Mouse (Mus musculus) heart, embryonic 14.5 days (tissue): Measurements from ENCODE around the gene Adcy9. TPM values are rescaled to one million over a fixed set of nuclear protein-coding genes. Genes with fewer than 3 reads are reported as not detected.
A peak's percentile ranks its signal among the peaks of the same experiment; 100 is the strongest.
"Not testable (repeated sequence)": the region's sequence is repeated elsewhere in the genome, so short reads cannot be mapped to it uniquely, and the experiment has no call there.

Experiments used
- ATAC-seq: fragments of 200-750 bp; cut with Nextera tagmentation; 2 replicates; pipeline ENCODE4 v1.8.0; 2017; ENCODE audit warnings: low read depth, moderate TSS enrichment; ENCODE audit not compliant: insufficient number of reproducible peaks, insufficient read depth, low FRiP score
- H3K27ac ChIP-seq, 2 experiments: fragments of 200-500 bp in 1 of 2; fragments of 300-500 bp in 1 of 2; sonication (generic) in 1 of 2; replicated peaks in 1 of 2; 2 replicates each; pipeline ENCODE4 v1.5.1; 2012 to 2014; ENCODE audit warnings: low read depth in 2 of 2, low read length in 2 of 2, control low read depth in 1 of 2, mild to moderate bottlenecking in 1 of 2, mixed read lengths in 1 of 2; ENCODE audit not compliant: control insufficient read depth in 1 of 2, insufficient read depth in 1 of 2
- H3K27me3 ChIP-seq: fragments of 300-500 bp; sonication (generic); 2 replicates; pipeline ENCODE4 v1.6.1; 2014; ENCODE audit warnings: mild to moderate bottlenecking, low read length, control low read depth; ENCODE audit not compliant: control insufficient read depth, insufficient read depth
- H3K36me3 ChIP-seq: fragments of 300-500 bp; sonication (generic); 2 replicates; pipeline ENCODE4 v1.6.1; 2014; ENCODE audit warnings: mild to moderate bottlenecking, control low read depth, low read length, mixed read lengths; ENCODE audit not compliant: control insufficient read depth, insufficient read depth
- H3K4me1 ChIP-seq, 2 experiments: fragments of 200-500 bp in 1 of 2; fragments of 300-500 bp in 1 of 2; sonication (generic) in 1 of 2; 2 replicates each; pipeline ENCODE4 v1.6.1; 2012 to 2014; ENCODE audit warnings: low read length in 2 of 2, control low read depth in 1 of 2, mixed read lengths in 1 of 2; ENCODE audit not compliant: control insufficient read depth in 2 of 2, insufficient read depth in 2 of 2
- H3K4me2 ChIP-seq: fragments of 300-500 bp; sonication (generic); 2 replicates; pipeline ENCODE4 v1.6.1; 2014; ENCODE audit warnings: mild to moderate bottlenecking, low read length
- H3K4me3 ChIP-seq, 2 experiments: fragments of 200-500 bp in 1 of 2; fragments of 300-500 bp in 1 of 2; sonication (generic) in 1 of 2; 2 replicates each; pipeline ENCODE4 v1.5.1; 2012 to 2014; ENCODE audit warnings: low read length in 2 of 2, mild to moderate bottlenecking in 2 of 2, control low read depth in 1 of 2, low read depth in 1 of 2, moderate library complexity in 1 of 2; ENCODE audit not compliant: control insufficient read depth in 1 of 2, insufficient read depth in 1 of 2
- H3K9ac ChIP-seq: fragments of 300-500 bp; sonication (generic); 2 replicates; pipeline ENCODE4 v1.6.1; 2014; ENCODE audit warnings: mild to moderate bottlenecking, low read length
- H3K9me3 ChIP-seq: fragments of 300-500 bp; sonication (generic); 2 replicates; pipeline ENCODE4 v1.6.1; 2016; ENCODE audit warnings: low read length, control low read depth; ENCODE audit not compliant: control insufficient read depth
- WGBS: fragments of 180-500 bp; shearing (Covaris S2); extraction: QIAGEN DNeasy Blood & Tissue Kit; methylation state at CpG from one replicate; pipeline ENCODE4 v1.1.7; 2014; 5-methylcytosine and 5-hydroxymethylcytosine counted together
- polyA plus RNA-seq: library from polyadenylated mRNA; unstranded; fragments of >200 nt; fragmentation: Nextera tagmentation; extraction: Ambion mirVana; gene quantifications from 2 replicates; pipeline ENCODE4 v1.2.1, GENCODE M21; 2014

Adcy9 gene
- polyA plus RNA-seq, 1 experiment from 2014 or later: 1.8 TPM

DNA sequence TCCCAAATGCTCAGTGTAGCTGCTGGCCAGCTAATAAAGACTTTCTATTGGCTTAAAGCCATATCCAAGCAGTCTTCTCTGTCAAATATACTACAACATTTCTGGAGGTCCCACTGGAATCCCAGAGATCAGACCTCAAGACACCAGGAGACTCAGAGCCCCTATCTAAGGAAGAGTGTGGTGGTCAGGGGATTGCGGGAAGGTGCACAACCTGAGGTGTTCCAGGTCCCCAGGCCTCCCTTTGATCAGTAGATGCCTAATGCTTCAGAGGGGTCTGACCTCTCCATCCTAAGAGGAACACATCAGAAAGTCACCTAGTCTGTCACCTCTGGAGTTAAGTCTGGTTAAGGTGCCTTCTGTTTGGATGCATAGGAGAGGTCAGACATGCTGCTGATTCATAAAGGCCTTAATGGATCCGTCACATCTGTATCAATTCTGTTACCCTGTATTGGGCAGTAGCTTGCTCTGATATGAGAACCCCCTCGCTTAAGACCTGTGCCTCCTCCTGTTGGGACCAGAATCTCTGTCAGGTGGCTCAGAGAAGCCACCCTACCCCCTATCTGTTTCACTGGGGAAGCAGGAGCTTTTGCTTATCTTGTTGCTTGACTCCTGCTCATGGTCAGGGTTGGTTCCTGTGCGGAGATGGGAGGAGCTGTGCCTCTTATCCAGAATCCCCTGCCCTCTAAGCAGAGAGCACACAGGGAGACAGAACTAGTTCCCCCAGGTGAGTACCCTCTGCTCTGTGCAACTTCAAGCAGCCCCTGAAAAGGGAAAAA is 56.8 kb downstream of the Adcy9 start:
- Histone ChIP-seq H3K27me3 (no peaks in the 10 kb centered on the region), H3K9me3 (no peaks in the 10 kb centered on the region), H3K4me3 (no peak overlapping the region), H3K27ac (no peak overlapping the region), H3K36me3 (no peaks in the 10 kb centered on the region), H3K4me2 (no peak overlapping the region), H3K9ac (no peak overlapping the region), H3K4me1 (peaks cover 6 to 15% of the 10 kb centered on the region in 2 experiments)
- no peak for ATAC-seq
- 58% methylated on average over 4 of the region's 4 CpGs for WGBS

DNA sequence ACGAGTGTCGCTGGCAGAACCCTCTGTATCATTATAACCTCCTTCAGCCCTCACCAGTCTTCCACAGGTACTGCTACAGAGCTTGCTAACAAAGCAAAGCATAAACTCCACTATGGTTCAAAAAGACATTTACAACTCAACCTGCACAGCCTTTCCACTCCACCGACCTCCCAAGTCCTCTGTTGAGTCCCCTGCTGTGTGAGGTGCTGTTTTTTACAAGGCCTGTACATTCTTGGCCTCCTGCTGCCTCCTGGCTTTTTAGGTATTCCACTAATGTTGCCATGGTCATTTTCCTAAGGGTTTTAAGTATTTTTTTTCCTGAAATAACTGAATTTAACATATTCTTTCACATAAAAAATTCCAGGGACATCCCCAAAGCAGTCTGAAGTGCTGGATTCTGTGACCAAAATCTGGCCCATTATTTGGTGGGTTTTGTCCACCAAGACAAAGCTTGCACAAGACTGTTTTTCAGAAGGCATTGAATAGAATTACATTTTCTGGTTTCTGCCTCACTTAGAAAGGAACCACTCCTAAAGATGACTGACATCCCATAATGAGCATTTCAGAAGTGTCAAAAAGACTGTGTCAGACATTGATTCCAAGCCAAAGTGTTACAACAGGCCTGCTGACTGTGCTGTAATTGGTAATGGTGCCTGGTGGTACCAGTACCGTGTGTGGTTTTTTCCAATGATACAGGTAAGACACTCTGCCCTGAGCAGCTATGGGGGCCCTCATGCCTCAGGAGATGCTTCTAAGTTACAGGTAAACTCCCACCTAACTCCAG is 64.8 kb downstream of the Adcy9 start:
- no peak overlapping the region for H3K9ac ChIP-seq
- H3K36me3 ChIP-seq: no peaks in the 10 kb centered on the region
- no peak overlapping the region for H3K27ac ChIP-seq
- H3K4me2 ChIP-seq: no peak overlapping the region
- 74% methylated on average over 4 of the region's 4 CpGs for WGBS
- no peaks in the 10 kb centered on the region for H3K27me3 ChIP-seq
- H3K4me1 ChIP-seq: no peaks in the 10 kb centered on the region
- ATAC-seq: no peak
- H3K9me3 ChIP-seq: no peaks in the 10 kb centered on the region
- no peak overlapping the region for H3K4me3 ChIP-seq

DNA sequence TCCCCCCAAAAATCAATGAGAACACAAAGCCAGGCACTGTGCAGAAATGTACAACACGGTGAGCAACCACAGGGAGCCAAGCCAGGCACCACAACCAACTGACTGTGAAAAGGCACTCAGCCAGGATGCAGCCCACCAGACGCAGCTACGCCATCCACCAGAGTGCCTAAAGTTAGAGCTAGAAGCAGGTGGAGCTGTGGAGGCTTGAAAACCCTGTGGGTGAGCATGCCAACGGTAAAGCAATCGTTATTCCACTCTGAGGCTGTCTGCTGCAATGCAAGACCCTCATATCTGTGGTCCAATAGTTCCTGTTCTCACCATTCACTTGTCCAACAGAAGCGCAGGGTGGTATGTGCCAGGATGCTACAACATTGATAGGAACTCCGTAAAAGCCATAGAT is 77.7 kb downstream of the Adcy9 start:
- H3K4me2 ChIP-seq: no peak overlapping the region
- no peak overlapping the region for H3K4me3 ChIP-seq
- 90% methylated on average over 7 of the region's 7 CpGs for WGBS
- H3K27ac ChIP-seq: no peak overlapping the region
- H3K4me1 ChIP-seq: no peaks in the 10 kb centered on the region
- no peak for ATAC-seq
- H3K9ac ChIP-seq: no peak overlapping the region
- H3K27me3 ChIP-seq: no peaks in the 10 kb centered on the region
- no peaks in the 10 kb centered on the region for H3K9me3 ChIP-seq
- no peaks in the 10 kb centered on the region for H3K36me3 ChIP-seq

DNA sequence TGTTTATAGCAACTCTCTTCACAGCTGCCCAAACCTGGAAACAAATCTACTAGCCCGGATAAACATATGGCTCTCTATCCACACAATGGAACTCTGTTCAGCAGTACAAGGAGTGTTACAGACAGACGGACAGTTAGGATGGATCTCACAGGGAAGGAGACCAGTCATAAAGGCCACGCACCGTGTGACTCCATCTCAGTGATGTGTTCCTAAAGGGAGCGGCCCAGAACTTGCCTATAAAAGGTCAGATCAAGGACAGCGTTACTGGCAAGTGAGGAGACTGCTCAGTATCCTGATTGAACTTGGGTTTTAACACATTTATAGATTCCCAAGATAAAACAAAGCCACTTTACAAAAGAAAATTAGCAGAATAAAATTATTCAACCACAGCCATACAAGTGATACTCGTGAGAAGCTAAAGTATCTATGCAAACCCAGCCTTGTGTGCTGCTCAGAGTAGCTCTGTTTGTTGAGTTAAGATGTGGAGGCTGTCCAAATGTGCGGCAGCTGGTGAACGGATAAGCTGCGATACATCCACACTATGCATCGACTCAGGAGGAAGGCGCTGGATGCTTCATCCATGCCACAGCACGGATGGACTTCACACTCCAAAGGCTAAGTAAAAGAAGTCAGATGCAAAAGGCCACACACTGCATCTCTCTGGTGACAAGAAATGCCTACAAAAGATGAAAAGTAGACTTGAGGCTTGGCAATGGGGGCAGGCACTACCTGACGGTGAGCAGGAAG is 78.8 kb downstream of the Adcy9 start:
- H3K4me3 ChIP-seq: no peak overlapping the region
- H3K4me1 ChIP-seq: no peaks in the 10 kb centered on the region
- H3K36me3 ChIP-seq: no peaks in the 10 kb centered on the region
- 80% methylated on average over 14 of the region's 14 CpGs for WGBS
- no peak overlapping the region for H3K9ac ChIP-seq
- no peak overlapping the region for H3K4me2 ChIP-seq
- H3K9me3 ChIP-seq: no peaks in the 10 kb centered on the region
- no peaks in the 10 kb centered on the region for H3K27me3 ChIP-seq
- H3K27ac ChIP-seq: no peak overlapping the region
- no peak for ATAC-seq

DNA sequence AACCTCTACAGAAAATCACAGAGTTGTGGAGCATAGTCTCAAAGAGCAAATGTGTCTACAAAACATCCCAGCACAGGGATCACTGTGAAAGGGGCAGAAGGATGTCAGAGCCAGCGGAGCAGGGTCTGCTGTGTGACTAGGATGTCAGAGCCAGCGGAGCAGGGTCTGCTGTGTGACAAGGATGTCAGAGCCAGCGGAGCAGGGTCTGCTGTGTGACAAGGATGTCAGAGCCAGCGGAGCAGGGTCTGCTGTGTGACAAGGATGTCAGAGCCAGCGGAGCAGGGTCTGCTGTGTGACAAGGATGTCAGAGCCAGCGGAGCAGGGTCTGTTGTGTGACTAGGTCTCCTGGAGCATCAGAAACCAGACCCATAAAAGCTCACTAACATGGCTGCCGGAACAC is 81.1 kb downstream of the Adcy9 start:
- not testable (repeated sequence) for H3K4me1 ChIP-seq, H3K4me2 ChIP-seq, H3K4me3 ChIP-seq

DNA sequence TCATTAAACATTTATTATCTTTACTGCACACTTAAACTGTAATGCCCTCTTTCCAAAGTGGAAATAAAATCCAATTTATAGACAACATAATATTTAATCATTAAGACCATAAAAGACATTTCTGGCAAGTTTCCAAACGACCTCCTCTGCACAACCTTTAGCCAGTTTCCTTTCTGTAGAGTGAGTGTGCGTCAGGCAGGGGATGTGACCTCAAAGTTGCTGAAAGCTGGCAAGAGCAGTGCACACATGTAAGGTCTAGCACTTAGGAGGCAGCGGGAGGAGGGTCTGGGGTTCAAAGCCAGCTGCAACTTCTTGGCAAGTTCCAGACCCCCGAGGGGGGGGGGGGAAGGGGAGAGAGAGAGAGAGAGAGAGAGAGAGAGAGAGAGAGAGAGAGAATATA is 83.0 kb downstream of the Adcy9 start:
- no peak for ATAC-seq
- no peaks in the 10 kb centered on the region for H3K9me3 ChIP-seq
- no peak overlapping the region for H3K27ac ChIP-seq
- H3K36me3 ChIP-seq: no peaks in the 10 kb centered on the region
- H3K4me2 ChIP-seq: no peak overlapping the region
- WGBS: 49% methylated on average over 4 of the region's 4 CpGs
- H3K27me3 ChIP-seq: no peaks in the 10 kb centered on the region
- peaks cover 4 to 9% of the 10 kb centered on the region in 2 experiments for H3K4me1 ChIP-seq
- H3K9ac ChIP-seq: no peak overlapping the region
- H3K4me3 ChIP-seq: no peak overlapping the region

More for the DNA sequence above, 81.1 kb downstream of the Adcy9 start:
- WGBS: 73% methylated on average over 5 of the region's 7 CpGs
- H3K9me3 ChIP-seq, H3K36me3 ChIP-seq, ATAC-seq, H3K9ac ChIP-seq, H3K27me3 ChIP-seq, H3K27ac ChIP-seq: not testable (repeated sequence)

DNA sequence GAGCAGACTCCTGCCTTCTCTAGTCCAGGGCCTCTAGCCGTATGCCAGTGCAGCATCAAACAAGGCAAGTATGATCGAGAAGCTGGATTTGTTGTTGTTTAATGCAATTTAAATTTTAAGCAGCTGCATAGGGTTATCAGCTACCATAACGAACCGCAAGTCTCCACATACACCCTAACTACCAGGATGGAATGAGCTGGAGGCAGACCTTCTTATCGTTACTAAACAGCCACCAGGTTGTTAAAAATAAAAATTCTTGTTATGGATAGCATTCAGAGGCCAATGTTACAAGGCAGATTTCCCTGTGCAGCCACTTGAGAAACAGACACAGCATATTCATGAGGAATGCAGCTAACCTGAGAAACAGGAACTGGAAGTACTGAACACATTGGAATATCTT is 86.5 kb downstream of the Adcy9 start:
- H3K27me3 ChIP-seq: no peaks in the 10 kb centered on the region
- no peak overlapping the region for H3K4me3 ChIP-seq
- WGBS: 52% methylated on average over 5 of the region's 5 CpGs
- peak overlapping the region; percentile 0 to 63; a peak in 3 of 4 replicates for H3K27ac ChIP-seq
- H3K9me3 ChIP-seq: no peaks in the 10 kb centered on the region
- no peak for ATAC-seq
- H3K36me3 ChIP-seq: no peaks in the 10 kb centered on the region
- peak overlapping the region; percentile 21; the same call in 1 of the 2 replicates for H3K4me2 ChIP-seq
- no peak overlapping the region for H3K9ac ChIP-seq
- H3K4me1 ChIP-seq: peaks cover 4 to 9% of the 10 kb centered on the region in 2 experiments
